Mouse (Mus musculus) forebrain, embryonic 16.5 days (tissue): ENCODE measurements around the gene Paxx. TPM values are rescaled to one million over a fixed set of nuclear protein-coding genes. Genes with fewer than 3 reads are reported as not detected.
"Not testable (repeated sequence)": the region's sequence is repeated elsewhere in the genome, so short reads cannot be mapped to it uniquely, and the experiment has no call there.

Experiments
- ATAC-seq: fragments of 200-750 bp; cut with Nextera tagmentation; 2 replicates; pipeline ENCODE4 v1.8.0; 2017; ENCODE audit warnings: mild to moderate bottlenecking, moderate library complexity
- H3K27ac ChIP-seq: fragments of 300-500 bp; sonication (generic); 2 replicates; pipeline ENCODE4 v1.5.1; 2014; ENCODE audit warnings: low read length, control low read depth
- H3K27me3 ChIP-seq: fragments of 300-500 bp; sonication (generic); replicated peaks from 2 replicates; pipeline ENCODE4 v1.6.1; 2014; ENCODE audit warnings: low read length; ENCODE audit not compliant: control insufficient read depth, insufficient read depth
- H3K36me3 ChIP-seq: fragments of 300-500 bp; sonication (generic); 2 replicates; pipeline ENCODE4 v1.6.1; 2014; ENCODE audit not compliant: control insufficient read depth, insufficient read depth
- H3K4me1 ChIP-seq: fragments of 300-500 bp; sonication (generic); replicated peaks from 2 replicates; pipeline ENCODE4 v1.6.1; 2014; ENCODE audit warnings: low read length; ENCODE audit not compliant: control insufficient read depth, insufficient read depth
- H3K4me2 ChIP-seq: fragments of 300-500 bp; sonication (generic); 2 replicates; pipeline ENCODE4 v1.6.1; 2014; ENCODE audit warnings: mild to moderate bottlenecking, low read length, control low read depth
- H3K4me3 ChIP-seq: fragments of 300-500 bp; sonication (generic); replicated peaks from 2 replicates; pipeline ENCODE4 v1.5.1; 2014; ENCODE audit warnings: mild to moderate bottlenecking, low read length, control low read depth
- H3K9ac ChIP-seq: fragments of 300-500 bp; sonication (generic); replicated peaks from 2 replicates; pipeline ENCODE4 v1.6.1; 2014; ENCODE audit warnings: low read depth, low read length, control low read depth
- H3K9me3 ChIP-seq: fragments of 300-500 bp; sonication (generic); 2 replicates; pipeline ENCODE4 v1.6.1; 2016; ENCODE audit warnings: low read length; ENCODE audit not compliant: control insufficient read depth
- WGBS: fragments of 180-500 bp; shearing (Covaris S2); extraction: QIAGEN DNeasy Blood & Tissue Kit; methylation state at CpG from one replicate; pipeline ENCODE4 v1.1.7; 2014; 5-methylcytosine and 5-hydroxymethylcytosine counted together
- microRNA-seq: library from miRNA; unstranded; fragments of <30 nt; microRNA quantifications from one replicate; pipeline ENCODE4, GENCODE M21; 2017
- polyA plus RNA-seq: library from polyadenylated mRNA; unstranded; fragments of >200 nt; fragmentation: Nextera tagmentation; extraction: Ambion mirVana; gene quantifications from 2 replicates; pipeline ENCODE4 v1.2.1, GENCODE M21; 2015

Gene Paxx
- polyA plus RNA-seq, 1 experiment from 2014 or later = 108 TPM

GRCm38 (mm10) chr2:25425481-25425880 lies 35.4 kb downstream of the Paxx start:
- no peak overlapping the region for H3K27ac ChIP-seq
- H3K4me3 ChIP-seq = no peak overlapping the region
- H3K9ac ChIP-seq = 0 out of 2 replicates have a peak overlapping the region, but pooled peaks have one; percentile 13
- WGBS = 40% methylated on average over 27 of the region's 27 CpGs
- ATAC-seq = no peak
- no peaks in the 10 kb centered on the region for H3K9me3 ChIP-seq
- H3K4me1 ChIP-seq = peaks cover 17% of the 10 kb centered on the region
- no peaks in the 10 kb centered on the region; the same call in 1 of the 2 replicates for H3K27me3 ChIP-seq
- H3K36me3 ChIP-seq = no peaks in the 10 kb centered on the region
- H3K4me2 ChIP-seq = no peak overlapping the region

- WGBS = 63% methylated on average over 1 of the region's 1 CpGs
- Histone ChIP-seq H3K27ac (no peak overlapping the region), H3K27me3 (no peaks in the 10 kb centered on the region; the same call in 1 of the 2 replicates), H3K36me3 (no peaks in the 10 kb centered on the region), H3K4me3 (no peak overlapping the region), H3K9ac (no peak overlapping the region), H3K4me2 (no peak overlapping the region), H3K9me3 (no peaks in the 10 kb centered on the region), H3K4me1 (peaks cover 3% of the 10 kb centered on the region; the same call in 1 of the 2 replicates)
- ATAC-seq = no peak
Observed at GRCm38 (mm10) chr2:25423626-25424025, 37.3 kb downstream of the Paxx start.

- Histone ChIP-seq H3K4me3 (no peak within 1 kb of the TSS), H3K27me3 (no peaks in the 10 kb centered on the region; the same call in 1 of the 2 replicates), H3K36me3 (no peaks in the 10 kb centered on the region), H3K27ac (no peak within 1 kb of the TSS), H3K4me2 (no peak within 1 kb of the TSS), H3K9ac (no peak within 1 kb of the TSS), H3K9me3 (no peaks in the 10 kb centered on the region), H3K4me1 (no peaks in the 10 kb centered on the region; the same call in 1 of the 2 replicates)
- 72% methylated on average over 17 of the region's 17 CpGs for WGBS
- no peak for ATAC-seq
Observed at GRCm38 (mm10) chr2:25422587-25423410, 38.1 kb downstream of the Paxx start, which contains the start of gene Fut7. Gene Fut7, plus strand, starts transcription at chr2:25423267.

GRCm38 (mm10) chr2:25421896-25422295 lies 39.0 kb downstream of the Paxx start:
- Histone ChIP-seq H3K4me1 (no peaks in the 10 kb centered on the region; the same call in 1 of the 2 replicates), H3K4me2 (no peak overlapping the region), H3K27ac (no peak overlapping the region), H3K27me3 (no peaks in the 10 kb centered on the region; the same call in 1 of the 2 replicates), H3K4me3 (no peak overlapping the region), H3K36me3 (no peaks in the 10 kb centered on the region), H3K9me3 (no peaks in the 10 kb centered on the region), H3K9ac (no peak overlapping the region)
- WGBS = 19% methylated on average over 3 of the region's 3 CpGs
- peak; percentile 51; the same call in 1 of the 2 replicates for ATAC-seq

GRCm38 (mm10) chr2:25417426-25417825 lies 43.5 kb downstream of the Paxx start:
- no peak overlapping the region for H3K27ac ChIP-seq
- ATAC-seq = no peak
- no peaks in the 10 kb centered on the region for H3K36me3 ChIP-seq
- H3K27me3 ChIP-seq = no peaks in the 10 kb centered on the region
- H3K9me3 ChIP-seq = no peaks in the 10 kb centered on the region
- 7% methylated on average over 3 of the region's 3 CpGs for WGBS
- no peak overlapping the region for H3K4me3 ChIP-seq
- no peak overlapping the region for H3K4me2 ChIP-seq
- no peak overlapping the region for H3K9ac ChIP-seq
- H3K4me1 ChIP-seq = no peaks in the 10 kb centered on the region

- not testable (repeated sequence) for H3K36me3 ChIP-seq, H3K27ac ChIP-seq, ATAC-seq, H3K27me3 ChIP-seq, H3K9me3 ChIP-seq, H3K9ac ChIP-seq, H3K4me2 ChIP-seq, H3K4me1 ChIP-seq, H3K4me3 ChIP-seq
Observed at GRCm38 (mm10) chr2:25413436-25413835, 47.5 kb downstream of the Paxx start.

- no peak for ATAC-seq
- Histone ChIP-seq H3K4me1 (peaks cover 18% of the 10 kb centered on the region), H3K9ac (no peak overlapping the region), H3K27me3 (no peaks in the 10 kb centered on the region), H3K9me3 (no peaks in the 10 kb centered on the region), H3K4me2 (no peak overlapping the region), H3K27ac (no peak overlapping the region), H3K36me3 (peaks cover 12% of the 10 kb centered on the region; the same call in 1 of the 2 replicates), H3K4me3 (no peak overlapping the region)
- 91% methylated on average over 10 of the region's 10 CpGs for WGBS
Observed at GRCm38 (mm10) chr2:25408908-25409307, 52.0 kb downstream of the Paxx start.

Small RNAs within 50 kb of the gene (microRNA-seq; reads per million reads assigned to microRNA genes)
- not detected for gene Mir3087

Other genes starting within 250 kb of the Paxx start
- gene Nelfb, start 249.6 kb downstream of the Paxx start, polyA plus RNA-seq = 91.7 and 101 TPM in 2 replicates
- gene Stpg3, start 246.5 kb downstream of the Paxx start, polyA plus RNA-seq = not detected in 2 replicates
- not detected in 2 replicates for gene Fam166a, start 242.3 kb downstream of the Paxx start, polyA plus RNA-seq
- gene Tubb4b, start 236.4 kb downstream of the Paxx start, polyA plus RNA-seq = 394 TPM in 2 replicates
- gene Slc34a3, start 226.7 kb downstream of the Paxx start, polyA plus RNA-seq = not detected in 2 replicates
- not detected in 2 replicates for gene Rnf224, start 224.3 kb downstream of the Paxx start, polyA plus RNA-seq
- gene Rnf208, start 218.8 kb downstream of the Paxx start, polyA plus RNA-seq = 91.6 and 106 TPM in 2 replicates
- gene Cysrt1, start 218.6 kb downstream of the Paxx start, polyA plus RNA-seq = 0.33 TPM in 1 of 2 replicates, not detected in the other
- 5.8 and 9.0 TPM in 2 replicates for gene AL732309.1, start 214.2 kb downstream of the Paxx start, polyA plus RNA-seq
- gene Tmem203, start 205.7 kb downstream of the Paxx start, polyA plus RNA-seq = 16.0 and 16.2 TPM in 2 replicates
- gene Tprn, start 198.5 kb downstream of the Paxx start, polyA plus RNA-seq = 14.8 and 16.4 TPM in 2 replicates
- gene Ssna1, start 188.7 kb downstream of the Paxx start, polyA plus RNA-seq = 199 and 204 TPM in 2 replicates
- 150 and 159 TPM in 2 replicates for gene Anapc2, start 188.6 kb downstream of the Paxx start, polyA plus RNA-seq
- gene Tmem210, start 172.9 kb downstream of the Paxx start, polyA plus RNA-seq = not detected in 2 replicates
- gene Lrrc26, start 171.2 kb downstream of the Paxx start, polyA plus RNA-seq = 0.21 TPM in 1 of 2 replicates, not detected in the other
- gene Grin1, start 141.9 kb downstream of the Paxx start, polyA plus RNA-seq = 19.0 and 29.4 TPM in 2 replicates
- gene Man1b1, start 128.8 kb downstream of the Paxx start, polyA plus RNA-seq = 50.6 and 54.6 TPM in 2 replicates
- 21.5 and 26.9 TPM in 2 replicates for gene Dpp7, start 104.7 kb downstream of the Paxx start, polyA plus RNA-seq
- gene Uap1l1, start 95.4 kb downstream of the Paxx start, polyA plus RNA-seq = 3.3 and 7.5 TPM in 2 replicates
- gene Sapcd2, start 88.8 kb downstream of the Paxx start, polyA plus RNA-seq = 23.8 and 29.9 TPM in 2 replicates
- gene Entpd2, start 65.2 kb downstream of the Paxx start, polyA plus RNA-seq = 5.2 and 6.2 TPM in 2 replicates
- gene Npdc1, start 61.7 kb downstream of the Paxx start, polyA plus RNA-seq = 384 and 515 TPM in 2 replicates
- 0.31 TPM in 1 of 2 replicates, not detected in the other for gene Fut7, start 37.8 kb downstream of the Paxx start, polyA plus RNA-seq
- 12.2 and 14.9 TPM in 2 replicates for gene Abca2, start 32.4 kb downstream of the Paxx start, polyA plus RNA-seq
- 2.4 and 4.6 TPM in 2 replicates for gene Clic3, start 4.3 kb downstream of the Paxx start, polyA plus RNA-seq
- 212 and 217 TPM in 2 replicates for gene Ptgds, start 9.0 kb upstream of the Paxx start, polyA plus RNA-seq
- gene Lcn12, start 32.8 kb upstream of the Paxx start, polyA plus RNA-seq = not detected in 2 replicates
- 133 and 156 TPM in 2 replicates for gene Fbxw5, start 39.7 kb upstream of the Paxx start, polyA plus RNA-seq
- gene C8g, start 40.6 kb upstream of the Paxx start, polyA plus RNA-seq = 4.4 and 4.5 TPM in 2 replicates
- 26.8 and 29.5 TPM in 2 replicates for gene Traf2, start 85.8 kb upstream of the Paxx start, polyA plus RNA-seq
- gene Edf1, start 96.8 kb upstream of the Paxx start, polyA plus RNA-seq = 327 and 359 TPM in 2 replicates
- 1.0 and 2.8 TPM in 2 replicates for gene Mamdc4, start 113.8 kb upstream of the Paxx start, polyA plus RNA-seq
- 141 and 145 TPM in 2 replicates for gene Phpt1, start 114.1 kb upstream of the Paxx start, polyA plus RNA-seq
- 5.8 and 7.7 TPM in 2 replicates for gene Ajm1, start 120.7 kb upstream of the Paxx start, polyA plus RNA-seq
- gene Rabl6, start 147.4 kb upstream of the Paxx start, polyA plus RNA-seq = 67.5 and 73.6 TPM in 2 replicates
- 0.17 and 0.24 TPM in 2 replicates for gene Ccdc183, start 156.6 kb upstream of the Paxx start, polyA plus RNA-seq
- 20.6 and 28.9 TPM in 2 replicates for gene Tmem141, start 160.9 kb upstream of the Paxx start, polyA plus RNA-seq
- gene Fcna, start 166.9 kb upstream of the Paxx start, polyA plus RNA-seq = 2.3 and 4.1 TPM in 2 replicates
- not detected in 2 replicates for gene Lcn8, start 192.0 kb upstream of the Paxx start, polyA plus RNA-seq
- gene Lcn5, start 196.9 kb upstream of the Paxx start, polyA plus RNA-seq = not detected in 2 replicates
- gene Lcn6, start 215.7 kb upstream of the Paxx start, polyA plus RNA-seq = not detected in 2 replicates
- not detected in 2 replicates for gene Lcn10, start 221.6 kb upstream of the Paxx start, polyA plus RNA-seq
- not detected in 2 replicates for gene Obp2a, start 238.9 kb upstream of the Paxx start, polyA plus RNA-seq
- 105 and 127 TPM in 2 replicates for gene Bmyc, start 245.6 kb upstream of the Paxx start, polyA plus RNA-seq